Mouse (Mus musculus): ENCODE results near the gene Gbf1. TPM values are rescaled to one million over a fixed set of nuclear protein-coding genes. Genes with fewer than 3 reads are reported as not detected.
"Not testable (repeated sequence)": the region's sequence is repeated elsewhere in the genome, so short reads cannot be mapped to it uniquely, and the experiment has no call there.

The Gbf1 gene
- total and polyA plus RNA-seq, 2 experiments from 2014 or later = 41.9 to 54.4 TPM

DNA sequence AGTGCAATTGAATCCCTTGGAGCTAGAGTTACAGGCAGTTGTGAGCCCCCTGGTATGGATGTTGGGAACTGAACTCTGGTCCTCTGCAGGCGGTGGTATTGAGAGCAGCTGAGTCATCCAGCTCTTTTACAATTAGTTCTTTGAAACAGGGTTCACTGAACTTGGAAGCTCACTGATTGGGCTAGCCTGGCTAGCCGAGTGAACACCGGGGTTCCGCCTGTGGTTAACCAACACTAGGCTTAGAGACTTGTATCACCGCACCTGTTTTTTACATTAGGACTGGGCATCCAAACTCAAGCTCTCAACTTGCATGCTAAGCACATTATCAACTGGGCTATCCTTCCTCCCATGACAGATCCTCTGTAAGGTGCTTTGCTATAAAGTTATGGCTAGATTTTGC is 46.6 kb downstream of the Gbf1 start:
- Histone ChIP-seq H3K9me3 (ENCODE audit: low read length) (no peaks in the 10 kb centered on the region), H3K4me1 (ENCODE audit: insufficient read depth) (no peaks in the 10 kb centered on the region), H3K27me3 (ENCODE audit: insufficient read depth, low read length) (no peaks in the 10 kb centered on the region), H3K36me3 (ENCODE audit: insufficient read depth) (no peaks in the 10 kb centered on the region), H3K27ac (ENCODE audit: low read depth, low read length) (no peak overlapping the region), H3K9ac (no peak overlapping the region), H3K4me2 (ENCODE audit: low read depth) (no peak overlapping the region), H3K4me3 (ENCODE audit: low read depth, low read length) (no peak overlapping the region)
- DNase-seq (no peak), ATAC-seq (no peak)
- TF ChIP-seq CTCF (IDR thresholded peaks at IDR 0.05; ENCODE audit: low read depth) = no peak
- 81% methylated on average over 5 of the region's 5 CpGs for WGBS

DNA sequence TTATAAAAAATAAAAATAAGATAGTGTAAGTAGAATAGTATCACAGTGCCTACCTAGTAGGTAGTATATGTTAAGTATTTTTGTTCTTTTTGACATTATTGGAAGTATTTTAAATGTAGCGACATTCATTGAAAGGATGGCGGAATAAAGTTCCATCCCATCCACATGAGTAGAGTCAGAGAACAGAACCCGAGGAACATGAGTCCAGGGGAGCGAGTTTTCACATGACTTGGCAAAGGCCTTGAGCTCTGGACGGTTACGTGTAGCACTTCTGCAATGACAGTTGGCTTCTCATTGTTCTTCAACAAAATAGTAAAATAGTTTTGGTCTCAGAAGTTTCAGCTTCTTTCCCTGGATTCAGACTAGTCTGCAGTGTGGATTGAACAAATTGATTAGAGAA is 51.9 kb downstream of the Gbf1 start:
- no peak for DNase-seq
- 88% methylated on average over 6 of the region's 6 CpGs for WGBS

DNA sequence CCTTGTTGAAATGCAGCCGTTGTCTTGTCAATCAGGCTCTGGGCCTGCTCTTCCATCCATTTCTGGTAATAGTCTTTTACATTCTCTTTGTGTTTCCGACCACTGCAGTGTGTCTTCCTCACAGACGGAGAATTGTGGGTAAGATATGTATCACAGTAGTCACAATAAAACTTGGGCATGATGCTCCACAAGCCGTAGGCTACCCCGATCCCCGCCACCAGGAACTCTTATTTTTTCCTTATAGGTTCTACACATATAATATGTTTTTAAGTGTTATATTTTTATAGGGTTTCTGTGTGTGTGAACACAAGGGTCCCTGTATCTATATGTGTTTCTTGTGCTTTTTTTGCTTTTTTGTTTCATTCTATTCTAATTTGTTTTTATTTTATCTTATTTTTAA is 53.4 kb downstream of the Gbf1 start:
- H3K27me3 ChIP-seq (ENCODE audit: insufficient read depth, low read length) = no peaks in the 10 kb centered on the region
- H3K4me2 ChIP-seq (ENCODE audit: low read depth) = no peak overlapping the region
- no peaks in the 10 kb centered on the region for H3K9me3 ChIP-seq (ENCODE audit: low read length)
- H3K36me3 ChIP-seq (ENCODE audit: insufficient read depth) = no peaks in the 10 kb centered on the region
- ATAC-seq (no peak), DNase-seq (no peak)
- H3K4me1 ChIP-seq (ENCODE audit: insufficient read depth) = no peaks in the 10 kb centered on the region
- no peak overlapping the region for H3K4me3 ChIP-seq (ENCODE audit: low read depth, low read length)
- WGBS = 93% methylated on average over 6 of the region's 6 CpGs
- no peak for TF ChIP-seq CTCF (IDR thresholded peaks at IDR 0.05; ENCODE audit: low read depth)
- H3K27ac ChIP-seq (ENCODE audit: low read depth, low read length) = no peak overlapping the region
- no peak overlapping the region for H3K9ac ChIP-seq

More for the DNA sequence above, 51.9 kb downstream of the Gbf1 start:
- Histone ChIP-seq H3K4me1 (ENCODE audit: insufficient read depth) (no peaks in the 10 kb centered on the region), H3K9me3 (ENCODE audit: low read length) (no peaks in the 10 kb centered on the region), H3K27me3 (ENCODE audit: insufficient read depth, low read length) (no peaks in the 10 kb centered on the region), H3K4me3 (ENCODE audit: low read depth, low read length) (no peak overlapping the region), H3K27ac (ENCODE audit: low read depth, low read length) (no peak overlapping the region), H3K4me2 (ENCODE audit: low read depth) (no peak overlapping the region), H3K9ac (no peak overlapping the region), H3K36me3 (ENCODE audit: insufficient read depth) (no peaks in the 10 kb centered on the region)
- ATAC-seq = no peak
- TF ChIP-seq CTCF (IDR thresholded peaks at IDR 0.05; ENCODE audit: low read depth) = no peak

DNA sequence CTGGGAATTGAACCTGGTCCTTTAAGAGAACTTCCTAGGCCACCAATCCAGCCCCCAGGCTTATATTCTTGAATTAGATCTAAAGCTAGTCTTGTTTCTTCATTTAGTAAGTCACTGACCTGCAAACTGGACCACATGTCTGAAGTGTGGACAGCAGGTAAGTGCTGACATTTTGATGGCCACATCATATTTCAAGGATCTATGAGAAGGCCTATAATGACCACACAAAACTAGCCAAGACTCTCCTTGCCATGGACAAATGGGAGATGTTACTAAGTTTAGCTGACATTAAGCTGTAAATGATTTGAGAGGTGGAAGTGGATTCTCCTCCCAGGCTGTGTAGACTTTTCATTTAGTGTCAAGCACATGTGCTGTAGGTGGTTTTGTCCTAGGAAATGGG is 58.6 kb downstream of the Gbf1 start:
- no peak overlapping the region for H3K9ac ChIP-seq
- H3K27me3 ChIP-seq (ENCODE audit: insufficient read depth, low read length) = no peaks in the 10 kb centered on the region
- no peak overlapping the region for H3K4me2 ChIP-seq (ENCODE audit: low read depth)
- no peaks in the 10 kb centered on the region for H3K9me3 ChIP-seq (ENCODE audit: low read length)
- ATAC-seq (no peak), DNase-seq (no peak)
- no peak for TF ChIP-seq CTCF (IDR thresholded peaks at IDR 0.05; ENCODE audit: low read depth)
- H3K36me3 ChIP-seq (ENCODE audit: insufficient read depth) = no peaks in the 10 kb centered on the region
- no peaks in the 10 kb centered on the region for H3K4me1 ChIP-seq (ENCODE audit: insufficient read depth)
- H3K4me3 ChIP-seq (ENCODE audit: low read depth, low read length) = no peak overlapping the region
- no peak overlapping the region for H3K27ac ChIP-seq (ENCODE audit: low read depth, low read length)

DNA sequence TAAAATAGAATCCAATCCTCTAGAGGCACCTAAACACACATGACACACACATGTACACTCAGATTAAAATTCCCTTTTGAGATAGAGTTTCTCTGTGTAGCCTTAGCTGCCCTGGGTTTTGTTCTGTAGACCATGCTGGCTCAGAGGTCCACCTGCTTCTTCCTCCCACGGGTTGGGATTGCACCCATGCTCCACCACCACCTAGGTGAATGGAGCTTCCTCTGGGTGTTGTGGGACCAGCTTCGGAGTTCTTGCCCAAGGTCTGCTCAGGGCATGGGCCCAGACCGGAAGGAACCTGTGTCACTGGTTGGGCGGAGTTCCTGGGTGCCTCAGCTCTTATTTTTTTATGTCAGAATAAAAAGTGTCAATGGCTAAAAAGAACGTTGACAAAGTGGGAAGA is 62.2 kb downstream of the Gbf1 start:
- TF ChIP-seq CTCF (IDR thresholded peaks at IDR 0.05; ENCODE audit: low read depth) = no peak
- Histone ChIP-seq H3K4me2 (ENCODE audit: low read depth) (no peak overlapping the region), H3K27ac (ENCODE audit: low read depth, low read length) (no peak overlapping the region), H3K9me3 (ENCODE audit: low read length) (no peaks in the 10 kb centered on the region), H3K27me3 (ENCODE audit: insufficient read depth, low read length) (no peaks in the 10 kb centered on the region), H3K4me3 (ENCODE audit: low read depth, low read length) (no peak overlapping the region), H3K9ac (no peak overlapping the region), H3K4me1 (ENCODE audit: insufficient read depth) (no peaks in the 10 kb centered on the region), H3K36me3 (ENCODE audit: insufficient read depth) (no peaks in the 10 kb centered on the region)
- 83% methylated on average over 5 of the region's 5 CpGs for WGBS
- ATAC-seq (no peak), DNase-seq (no peak)

DNA sequence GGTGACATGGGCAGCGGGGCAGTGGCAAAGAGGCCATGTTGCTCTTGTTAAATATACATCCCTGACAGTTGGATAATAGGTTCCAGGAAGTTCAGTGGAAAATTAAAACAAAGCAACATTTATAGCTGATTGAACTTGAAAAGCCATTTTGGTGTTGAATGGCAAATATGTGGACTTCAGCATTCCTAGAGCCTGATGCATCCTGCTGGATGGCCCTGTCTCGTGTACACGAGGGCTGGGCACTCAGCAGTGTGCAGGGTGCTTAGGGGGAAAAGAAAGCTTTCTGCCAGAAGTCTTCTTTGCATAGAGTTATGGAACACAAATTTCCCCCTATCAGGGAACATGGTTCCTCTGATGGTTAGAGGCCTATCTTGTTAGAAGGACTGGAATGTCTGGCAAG is 63.1 kb downstream of the Gbf1 start:
- no peaks in the 10 kb centered on the region for H3K9me3 ChIP-seq (ENCODE audit: low read length)
- ATAC-seq (no peak), DNase-seq (no peak)
- 17% methylated on average over 3 of the region's 3 CpGs for WGBS
- no peak overlapping the region for H3K9ac ChIP-seq
- no peak overlapping the region for H3K27ac ChIP-seq (ENCODE audit: low read depth, low read length)
- no peaks in the 10 kb centered on the region for H3K27me3 ChIP-seq (ENCODE audit: insufficient read depth, low read length)
- H3K4me2 ChIP-seq (ENCODE audit: low read depth) = no peak overlapping the region
- no peaks in the 10 kb centered on the region for H3K36me3 ChIP-seq (ENCODE audit: insufficient read depth)
- no peak overlapping the region for H3K4me3 ChIP-seq (ENCODE audit: low read depth, low read length)
- H3K4me1 ChIP-seq (ENCODE audit: insufficient read depth) = no peaks in the 10 kb centered on the region
- TF ChIP-seq CTCF (IDR thresholded peaks at IDR 0.05; ENCODE audit: low read depth) = no peak

DNA sequence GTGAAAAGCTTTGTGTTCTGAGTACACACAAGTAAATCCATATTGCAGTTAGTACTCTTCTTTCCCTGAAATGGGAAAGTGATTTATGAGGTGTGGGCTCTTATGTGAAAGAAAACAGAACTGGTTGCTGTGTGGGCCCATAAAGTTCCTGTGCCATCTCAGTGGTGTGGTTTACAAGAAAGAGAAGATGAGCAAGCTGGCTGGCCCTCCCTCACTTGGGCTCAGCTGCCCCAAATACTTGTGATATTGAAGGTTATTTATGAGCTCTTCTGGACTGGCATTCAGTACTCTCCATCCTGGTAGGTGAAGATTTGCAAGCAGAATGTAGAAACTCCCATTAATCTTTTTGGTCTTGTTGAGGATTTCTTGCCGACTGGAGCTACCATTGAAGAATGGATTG is 64.4 kb downstream of the Gbf1 start:
- 86% methylated on average over 1 of the region's 1 CpGs for WGBS
- H3K4me2 ChIP-seq (ENCODE audit: low read depth) = no peak overlapping the region
- no peak for ATAC-seq

DNA sequence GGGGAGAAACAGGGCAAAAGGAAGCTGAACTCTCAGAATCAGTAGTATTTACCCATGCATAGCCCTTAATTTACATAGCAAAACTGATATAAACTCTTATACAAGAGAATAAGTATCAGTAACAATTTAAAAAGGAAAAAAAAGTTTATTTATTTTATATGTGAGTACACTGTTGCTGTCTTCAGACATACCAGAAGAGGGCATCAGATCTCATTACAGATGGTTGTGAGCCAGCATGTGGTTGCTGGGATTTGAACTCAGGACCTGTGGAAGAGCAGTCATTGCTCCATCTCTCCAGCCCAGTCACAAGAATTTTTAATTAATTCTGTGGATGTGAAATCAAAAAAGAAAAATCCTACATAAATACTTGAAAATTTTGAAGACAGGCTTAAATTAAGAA is 65.0 kb downstream of the Gbf1 start:
- H3K27me3 ChIP-seq (ENCODE audit: insufficient read depth, low read length); H3K9me3 ChIP-seq (ENCODE audit: low read length); H3K4me1 ChIP-seq (ENCODE audit: insufficient read depth); H3K9ac ChIP-seq; H3K4me2 ChIP-seq (ENCODE audit: low read depth); H3K36me3 ChIP-seq (ENCODE audit: insufficient read depth); DNase-seq; H3K4me3 ChIP-seq (ENCODE audit: low read depth, low read length); H3K27ac ChIP-seq (ENCODE audit: low read depth, low read length); ATAC-seq: not testable (repeated sequence)

More for the DNA sequence above, 64.4 kb downstream of the Gbf1 start:
- no peak for DNase-seq
- Histone ChIP-seq H3K36me3 (ENCODE audit: insufficient read depth) (no peaks in the 10 kb centered on the region), H3K9me3 (ENCODE audit: low read length) (no peaks in the 10 kb centered on the region), H3K27ac (ENCODE audit: low read depth, low read length) (no peak overlapping the region), H3K27me3 (ENCODE audit: insufficient read depth, low read length) (no peaks in the 10 kb centered on the region), H3K4me1 (ENCODE audit: insufficient read depth) (no peaks in the 10 kb centered on the region), H3K9ac (no peak overlapping the region), H3K4me3 (ENCODE audit: low read depth, low read length) (no peak overlapping the region)
- no peak for TF ChIP-seq CTCF (IDR thresholded peaks at IDR 0.05; ENCODE audit: low read depth)
